Mouse (Mus musculus): ENCODE measurements at regions not wholly inside any gene's neighbourhood (a gene's known extent, or its start where the extent isn't known, plus 50 kb on each side); places are given as distances from the start of the nearest gene placed in this dataset.

- ATAC-seq (ENCODE audit: insufficient number of reproducible peaks, low FRiP score, low TSS enrichment), result no peak
These were observed 66.4 kb upstream of the Zfp280d start for GRCm38 (mm10) chr9:72208296-72208695.

- no peak for ATAC-seq (ENCODE audit: insufficient number of reproducible peaks, low FRiP score, low TSS enrichment)
These were observed 57.2 kb upstream of the Zfp280d start for GRCm38 (mm10) chr9:72217296-72218028.

- ATAC-seq (ENCODE audit: insufficient number of reproducible peaks, low FRiP score, low TSS enrichment), result no peak
These were observed 55.9 kb upstream of the Zfp280d start for GRCm38 (mm10) chr9:72218736-72219135.

GRCm38 (mm10) chr9:72219892-72220291 is 54.8 kb upstream of the Zfp280d start:
- ATAC-seq (ENCODE audit: insufficient number of reproducible peaks, low FRiP score, low TSS enrichment), result no peak

- ATAC-seq (ENCODE audit: insufficient number of reproducible peaks, low FRiP score, low TSS enrichment), result no peak
These were observed 53.3 kb upstream of the Zfp280d start for GRCm38 (mm10) chr9:72221333-72221732.

Data from cerebellum, adult (tissue).